Mouse (Mus musculus) splenic B cell, adult 2 months (primary cell): Measurements from ENCODE around the gene Ifit3.
A peak's percentile ranks its signal among the peaks of the same experiment; 100 is the strongest.
"Not testable (repeated sequence)": the region's sequence is repeated elsewhere in the genome, so short reads cannot be mapped to it uniquely, and the experiment has no call there.

Source experiments
- DNase-seq: peaks from one replicate; pipeline ENCODE4 v3.0.0-alpha.2; 2011; ENCODE audit warnings: low read depth, low spot score
- H3K27me3 ChIP-seq: 2 replicates; pipeline ENCODE4 v1.6.1; 2012; ENCODE audit warnings: mild to moderate bottlenecking, low read length, moderate library complexity, mixed read lengths; ENCODE audit not compliant: control insufficient read depth, poor library complexity, insufficient read depth, severe bottlenecking
- H3K36me3 ChIP-seq: 2 replicates; pipeline ENCODE4 v1.6.1; 2012; ENCODE audit warnings: mild to moderate bottlenecking, low read length, moderate library complexity, mixed read lengths; ENCODE audit not compliant: control insufficient read depth, poor library complexity, insufficient read depth, severe bottlenecking

The Ifit3 gene

GRCm38 (mm10) chr19:34569896-34570476 is 13.3 kb upstream of the Ifit3 start:
- H3K36me3 ChIP-seq: peaks cover 2% of the 10 kb centered on the region; the same call in 1 of the 2 replicates
- DNase-seq: peak; percentile 42
- H3K27me3 ChIP-seq: no peaks in the 10 kb centered on the region

- no peak for DNase-seq
- Histone ChIP-seq H3K27me3 (no peaks in the 10 kb centered on the region), H3K36me3 (peaks cover 2% of the 10 kb centered on the region; the same call in 1 of the 2 replicates)
Measured at GRCm38 (mm10) chr19:34571080-34571479, 12.3 kb upstream of the Ifit3 start.

- Histone ChIP-seq H3K27me3 (no peaks in the 10 kb centered on the region), H3K36me3 (peaks cover 2% of the 10 kb centered on the region; the same call in 1 of the 2 replicates)
- no peak for DNase-seq
Measured at GRCm38 (mm10) chr19:34573650-34574049, 9.7 kb upstream of the Ifit3 start.

- no peaks in the 10 kb centered on the region for H3K27me3 ChIP-seq
- H3K36me3 ChIP-seq: peaks cover 2% of the 10 kb centered on the region; the same call in 1 of the 2 replicates
- no peak for DNase-seq
Measured at GRCm38 (mm10) chr19:34577121-34577520, 6.2 kb upstream of the Ifit3 start.

GRCm38 (mm10) chr19:34582696-34583095 is 635 bp upstream of the Ifit3 start:
- not testable (repeated sequence) for H3K36me3 ChIP-seq, H3K27me3 ChIP-seq, DNase-seq

GRCm38 (mm10) chr19:34585740-34586458 is 2.6 kb downstream of the Ifit3 start:
- H3K27me3 ChIP-seq, DNase-seq, H3K36me3 ChIP-seq: not testable (repeated sequence)

- H3K36me3 ChIP-seq, H3K27me3 ChIP-seq, DNase-seq: not testable (repeated sequence)
Measured at GRCm38 (mm10) chr19:34587898-34588692, 4.8 kb downstream of the Ifit3 start.

- DNase-seq: no peak
- no peaks in the 10 kb centered on the region for H3K27me3 ChIP-seq
- no peaks in the 10 kb centered on the region for H3K36me3 ChIP-seq
Measured at GRCm38 (mm10) chr19:34588959-34589358, 5.6 kb downstream of the Ifit3 start.

- Histone ChIP-seq H3K27me3 (no peaks in the 10 kb centered on the region), H3K36me3 (no peaks in the 10 kb centered on the region)
- DNase-seq: peak; percentile 61
Measured at GRCm38 (mm10) chr19:34593456-34593855, 10.1 kb downstream of the Ifit3 start.

- H3K27me3 ChIP-seq, H3K36me3 ChIP-seq, DNase-seq: not testable (repeated sequence)
Measured at GRCm38 (mm10) chr19:34594523-34594922, 11.2 kb downstream of the Ifit3 start.

GRCm38 (mm10) chr19:34596811-34597210 is 13.5 kb downstream of the Ifit3 start:
- Histone ChIP-seq H3K36me3 (no peaks in the 10 kb centered on the region), H3K27me3 (no peaks in the 10 kb centered on the region)
- DNase-seq: no peak

GRCm38 (mm10) chr19:34598341-34598740 is 15.0 kb downstream of the Ifit3 start:
- DNase-seq: no peak
- H3K36me3 ChIP-seq: no peaks in the 10 kb centered on the region
- no peaks in the 10 kb centered on the region for H3K27me3 ChIP-seq

GRCm38 (mm10) chr19:34599250-34599649 is 15.9 kb downstream of the Ifit3 start:
- peak; percentile 87 for DNase-seq
- H3K36me3 ChIP-seq, H3K27me3 ChIP-seq: not testable (repeated sequence)

- not testable (repeated sequence) for H3K27me3 ChIP-seq
- peak; percentile 78 for DNase-seq
Measured at GRCm38 (mm10) chr19:34601888-34602287, 18.6 kb downstream of the Ifit3 start, which contains the start of gene Ifit1bl1. Gene Ifit1bl1 (minus strand): TSS chr19:34601956.

GRCm38 (mm10) chr19:34605472-34605871 is 22.1 kb downstream of the Ifit3 start:
- Histone ChIP-seq H3K36me3 (no peaks in the 10 kb centered on the region), H3K27me3 (no peaks in the 10 kb centered on the region)
- DNase-seq: no peak

More at GRCm38 (mm10) chr19:34601888-34602287, 18.6 kb downstream of the Ifit3 start, which contains the start of gene Ifit1bl1:
- H3K36me3 ChIP-seq: not testable (repeated sequence)
